Mouse (Mus musculus): ENCODE data around the gene A830031A19Rik.

- TF ChIP-seq POLR2A (IDR thresholded peaks at IDR 0.05; ENCODE audit: insufficient read depth, low read depth, low read length): no peak
- TF ChIP-seq CTCF (IDR thresholded peaks at IDR 0.05): no peak
- TF ChIP-seq EP300 (IDR thresholded peaks at IDR 0.05; ENCODE audit: insufficient read depth, low read depth, low read length): no peak
Observed at GRCm38 (mm10) chr11:24102372-24102771, 27.5 kb upstream of the A830031A19Rik start.

Data from heart, adult 2 months (tissue).